Mouse (Mus musculus): ENCODE measurements around the gene Coro2a. TPM values are rescaled to one million over a fixed set of nuclear protein-coding genes. Genes with fewer than 3 reads are reported as not detected.
A peak's percentile ranks its signal among the peaks of the same experiment; 100 is the strongest.
"Not testable (repeated sequence)": the region's sequence is repeated elsewhere in the genome, so short reads cannot be mapped to it uniquely, and the experiment has no call there.

Gene Coro2a
- total and polyA plus RNA-seq, 2 experiments from 2014 or later, result 0.26 to 1.6 TPM

- peak overlapping the region; percentile 86; the same call in 1 of the 2 replicates for H3K4me2 ChIP-seq (ENCODE audit: low read depth, low read length)
- H3K9me3 ChIP-seq (replicated peaks; ENCODE audit: control insufficient read depth, low read length), result no peaks in the 10 kb centered on the region
- peak overlapping the region; percentile 55 for H3K4me3 ChIP-seq (ENCODE audit: low read depth, low read length)
- peaks cover 10% of the 10 kb centered on the region; the same call in 1 of the 2 replicates for H3K4me1 ChIP-seq (ENCODE audit: control insufficient read depth, insufficient read depth)
- DNase-seq (ENCODE audit: low spot score), result no peak
- H3K27me3 ChIP-seq (ENCODE audit: control insufficient read depth, insufficient read depth, low read length), result peaks cover 62% of the 10 kb centered on the region
- no peak for ATAC-seq (ENCODE audit: insufficient read depth, low read depth)
- TF ChIP-seq EP300 (IDR thresholded peaks at IDR 0.05; ENCODE audit: low read depth) (no peak), CTCF (IDR thresholded peaks at IDR 0.05; ENCODE audit: low read depth) (no peak)
- 34% methylated on average over 20 of the region's 20 CpGs for WGBS
- no peak overlapping the region for H3K27ac ChIP-seq (ENCODE audit: low read depth)
- no peaks in the 10 kb centered on the region for H3K36me3 ChIP-seq (replicated peaks; ENCODE audit: control insufficient read depth, insufficient read depth, low read length)
- no peak overlapping the region for H3K9ac ChIP-seq (replicated peaks; ENCODE audit: low read depth, low read length)
Measured at GRCm38 (mm10) chr4:46600473-46601257, 1.3 kb downstream of the Coro2a start.

- H3K4me3 ChIP-seq (ENCODE audit: low read depth, low read length); H3K4me2 ChIP-seq (ENCODE audit: low read depth, low read length); DNase-seq (ENCODE audit: low spot score); H3K4me1 ChIP-seq (ENCODE audit: control insufficient read depth, insufficient read depth); H3K9me3 ChIP-seq (replicated peaks; ENCODE audit: control insufficient read depth, low read length); ATAC-seq (ENCODE audit: insufficient read depth, low read depth); H3K27ac ChIP-seq (ENCODE audit: low read depth); H3K36me3 ChIP-seq (replicated peaks; ENCODE audit: control insufficient read depth, insufficient read depth, low read length); H3K9ac ChIP-seq (replicated peaks; ENCODE audit: low read depth, low read length): not testable (repeated sequence)
- WGBS, result 75% methylated on average over 12 of the region's 12 CpGs
- peaks cover 62% of the 10 kb centered on the region for H3K27me3 ChIP-seq (ENCODE audit: control insufficient read depth, insufficient read depth, low read length)
Measured at GRCm38 (mm10) chr4:46599609-46600008, 2.4 kb downstream of the Coro2a start.

- Histone ChIP-seq H3K9me3 (replicated peaks; ENCODE audit: control insufficient read depth, low read length) (no peaks in the 10 kb centered on the region), H3K27me3 (ENCODE audit: control insufficient read depth, insufficient read depth, low read length) (peaks cover 65% of the 10 kb centered on the region), H3K4me3 (ENCODE audit: low read depth, low read length) (no peak overlapping the region), H3K4me1 (ENCODE audit: control insufficient read depth, insufficient read depth) (peaks cover 10% of the 10 kb centered on the region; the same call in 1 of the 2 replicates), H3K9ac (replicated peaks; ENCODE audit: low read depth, low read length) (no peak overlapping the region), H3K4me2 (ENCODE audit: low read depth, low read length) (no peak overlapping the region), H3K27ac (ENCODE audit: low read depth) (no peak overlapping the region), H3K36me3 (replicated peaks; ENCODE audit: control insufficient read depth, insufficient read depth, low read length) (no peaks in the 10 kb centered on the region)
- 67% methylated on average over 6 of the region's 6 CpGs for WGBS
- no peak for DNase-seq (ENCODE audit: low spot score)
- ATAC-seq (ENCODE audit: insufficient read depth, low read depth), result no peak
- no peak for TF ChIP-seq EP300 (IDR thresholded peaks at IDR 0.05; ENCODE audit: low read depth)
- TF ChIP-seq CTCF (IDR thresholded peaks at IDR 0.05; ENCODE audit: low read depth), result no peak
Measured at GRCm38 (mm10) chr4:46598981-46599380, 3.0 kb downstream of the Coro2a start.

- Histone ChIP-seq H3K9me3 (replicated peaks; ENCODE audit: control insufficient read depth, low read length) (no peaks in the 10 kb centered on the region), H3K4me2 (ENCODE audit: low read depth, low read length) (no peak overlapping the region), H3K4me3 (ENCODE audit: low read depth, low read length) (no peak overlapping the region), H3K27ac (ENCODE audit: low read depth) (no peak overlapping the region), H3K4me1 (ENCODE audit: control insufficient read depth, insufficient read depth) (peaks cover 10% of the 10 kb centered on the region; the same call in 1 of the 2 replicates), H3K9ac (replicated peaks; ENCODE audit: low read depth, low read length) (no peak overlapping the region), H3K36me3 (replicated peaks; ENCODE audit: control insufficient read depth, insufficient read depth, low read length) (no peaks in the 10 kb centered on the region), H3K27me3 (ENCODE audit: control insufficient read depth, insufficient read depth, low read length) (peaks cover 62% of the 10 kb centered on the region)
- ATAC-seq (ENCODE audit: insufficient read depth, low read depth) (no peak), DNase-seq (ENCODE audit: low spot score) (no peak)
- no peak for TF ChIP-seq EP300 (IDR thresholded peaks at IDR 0.05; ENCODE audit: low read depth)
- no peak for TF ChIP-seq CTCF (IDR thresholded peaks at IDR 0.05; ENCODE audit: low read depth)
- 52% methylated on average over 10 of the region's 10 CpGs for WGBS
Measured at GRCm38 (mm10) chr4:46598111-46598510, 3.9 kb downstream of the Coro2a start.

- Histone ChIP-seq H3K4me1 (ENCODE audit: control insufficient read depth, insufficient read depth) (peaks cover 10% of the 10 kb centered on the region; the same call in 1 of the 2 replicates), H3K4me3 (ENCODE audit: low read depth, low read length) (no peak overlapping the region), H3K36me3 (replicated peaks; ENCODE audit: control insufficient read depth, insufficient read depth, low read length) (no peaks in the 10 kb centered on the region), H3K9ac (replicated peaks; ENCODE audit: low read depth, low read length) (no peak overlapping the region), H3K9me3 (replicated peaks; ENCODE audit: control insufficient read depth, low read length) (no peaks in the 10 kb centered on the region), H3K27ac (ENCODE audit: low read depth) (no peak overlapping the region), H3K4me2 (ENCODE audit: low read depth, low read length) (no peak overlapping the region), H3K27me3 (ENCODE audit: control insufficient read depth, insufficient read depth, low read length) (peaks cover 56% of the 10 kb centered on the region)
- DNase-seq (ENCODE audit: low spot score) (no peak), ATAC-seq (ENCODE audit: insufficient read depth, low read depth) (no peak)
- 52% methylated on average over 11 of the region's 11 CpGs for WGBS
- TF ChIP-seq CTCF (IDR thresholded peaks at IDR 0.05; ENCODE audit: low read depth), result no peak
- no peak for TF ChIP-seq EP300 (IDR thresholded peaks at IDR 0.05; ENCODE audit: low read depth)
Measured at GRCm38 (mm10) chr4:46597286-46597961, 4.6 kb downstream of the Coro2a start.
